Mouse (Mus musculus): ENCODE data around the gene Fmo6.

Fmo6 gene

DNA sequence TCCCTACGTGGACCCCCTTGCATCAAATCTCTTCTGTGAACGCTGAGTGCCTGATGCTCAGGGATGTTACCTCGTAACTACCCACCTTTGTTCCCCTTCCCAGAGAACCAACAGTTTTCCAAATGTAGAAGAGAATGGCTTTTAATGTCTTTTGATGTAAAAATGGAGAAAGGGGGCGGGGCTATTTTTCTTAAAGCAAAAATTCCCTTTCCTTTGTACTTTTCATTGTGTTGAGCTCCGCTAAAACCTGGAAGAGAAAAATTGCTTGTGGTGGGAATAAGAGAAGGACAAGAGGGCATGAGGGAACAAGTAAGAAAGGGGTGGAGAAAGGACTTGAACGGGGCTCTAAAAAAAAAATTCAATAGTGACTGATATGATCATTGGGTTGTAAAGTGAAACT lies at the start of gene Fmo6:
TSS of gene Fmo6 (minus strand) at position 101 of the 400 bp plus-strand sequence.
- no peak for DNase-seq (ENCODE audit: low spot score)

DNA sequence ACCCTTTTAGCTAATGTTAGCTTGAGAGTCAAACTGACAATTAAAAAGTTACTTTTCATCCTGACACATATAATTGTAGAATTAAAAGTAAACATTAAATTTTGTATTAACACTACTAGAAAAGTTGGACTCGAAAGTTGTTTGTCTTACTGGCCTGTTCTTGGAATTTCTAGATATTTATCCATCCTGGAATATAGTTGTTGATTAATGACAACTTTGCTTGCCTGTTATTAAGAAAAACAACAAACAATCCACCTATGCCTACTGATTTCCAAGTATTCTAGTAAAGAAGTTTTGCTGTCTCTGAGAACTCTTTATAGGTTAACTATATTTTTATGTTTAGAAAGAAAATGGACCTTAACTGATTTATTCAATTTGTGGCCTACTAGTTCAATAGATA lies 49.5 kb upstream of the Fmo6 start:
- no peak for DNase-seq (ENCODE audit: low spot score)

DNA sequence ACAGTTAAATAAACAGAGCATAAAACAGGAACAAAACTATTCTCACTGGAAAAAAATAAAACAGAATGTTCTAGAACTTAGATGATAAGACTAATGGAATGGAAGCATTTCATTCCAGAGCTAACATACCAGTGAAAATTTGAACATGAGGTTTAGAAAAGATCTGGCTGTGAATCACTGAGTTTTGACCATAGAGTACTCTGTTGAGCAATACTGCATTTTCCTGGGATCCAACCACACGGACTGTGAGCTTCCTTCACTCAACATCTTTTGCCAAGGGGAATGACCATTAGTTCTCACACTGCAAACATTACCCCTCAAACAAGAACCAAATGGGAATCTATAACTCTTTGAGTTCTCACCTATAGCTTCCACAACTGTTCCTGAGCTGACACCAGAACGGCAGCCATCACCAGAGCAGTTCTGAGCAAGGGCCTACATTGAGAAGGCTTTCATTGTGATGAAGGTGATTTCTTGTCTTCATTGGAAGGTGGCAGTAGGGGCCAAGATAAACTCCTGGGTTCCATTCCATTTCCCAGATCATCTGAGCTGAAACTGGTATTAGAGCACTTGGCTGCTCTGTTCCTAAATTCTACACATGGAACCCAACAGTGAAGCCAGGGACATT lies 48.9 kb upstream of the Fmo6 start:
- DNase-seq (ENCODE audit: low spot score), result no peak

DNA sequence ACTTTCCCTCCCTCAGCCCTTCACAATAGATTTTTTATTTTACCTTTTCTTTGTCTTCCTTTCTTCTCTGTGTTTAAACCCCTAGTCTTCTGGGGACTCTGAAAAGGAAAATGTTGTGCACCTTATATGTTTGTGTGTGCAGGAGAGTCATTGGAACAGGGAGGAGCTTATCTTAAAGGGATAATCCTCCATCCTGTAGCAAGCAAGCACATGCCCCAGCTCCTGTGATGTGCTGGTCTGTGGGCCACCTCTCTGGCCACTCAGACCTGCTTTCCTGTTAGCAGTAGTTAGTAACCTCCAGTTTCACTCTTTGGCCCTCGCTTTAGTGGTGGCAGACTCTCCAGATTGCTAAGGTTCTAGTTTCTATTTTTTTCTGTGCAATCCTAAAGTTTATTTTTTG lies 47.1 kb upstream of the Fmo6 start, which contains the start of gene Fmo3:
TSS of gene Fmo3 (minus strand) at position 101 of the 400 bp plus-strand sequence.
- DNase-seq (ENCODE audit: low spot score), result no peak

DNA sequence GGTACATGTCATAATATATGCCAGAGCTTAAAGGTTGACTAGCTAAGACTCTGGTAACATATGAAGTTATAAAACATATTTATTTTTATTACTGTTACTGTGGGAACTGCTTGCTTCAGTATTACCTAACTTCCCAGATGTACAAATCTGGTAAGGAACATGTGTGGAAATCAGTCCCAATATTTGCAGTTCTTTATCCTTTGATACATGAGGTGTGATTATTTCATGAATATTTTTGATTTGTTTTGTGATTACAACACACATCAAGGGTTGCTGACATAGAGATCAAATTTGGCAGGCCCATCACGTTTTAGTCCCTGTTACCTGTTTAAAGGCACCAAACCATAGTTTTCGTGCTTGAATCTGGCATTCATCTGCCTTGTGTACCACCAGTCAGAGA lies 26.2 kb upstream of the Fmo6 start:
- no peak for DNase-seq (ENCODE audit: low spot score)

DNA sequence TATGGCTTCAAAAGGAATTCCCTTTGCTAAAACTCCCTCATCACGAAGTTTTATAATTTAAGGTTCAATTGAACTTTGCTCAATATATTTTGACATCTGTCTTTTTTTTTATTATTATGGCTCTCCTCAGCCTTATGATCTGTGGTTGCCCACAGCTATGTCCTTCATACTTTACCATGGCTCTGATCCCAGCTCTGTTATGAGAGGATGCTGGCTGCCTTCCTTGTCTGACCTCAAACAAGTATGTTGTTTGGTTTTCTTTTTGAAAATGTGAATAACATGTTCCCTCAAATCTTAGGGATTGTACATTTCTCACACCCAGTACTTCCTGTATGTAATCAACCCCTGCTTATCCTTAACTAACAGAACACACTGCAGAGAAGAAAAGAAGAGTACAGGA lies 20.1 kb upstream of the Fmo6 start:
- DNase-seq (ENCODE audit: low spot score), result no peak

DNA sequence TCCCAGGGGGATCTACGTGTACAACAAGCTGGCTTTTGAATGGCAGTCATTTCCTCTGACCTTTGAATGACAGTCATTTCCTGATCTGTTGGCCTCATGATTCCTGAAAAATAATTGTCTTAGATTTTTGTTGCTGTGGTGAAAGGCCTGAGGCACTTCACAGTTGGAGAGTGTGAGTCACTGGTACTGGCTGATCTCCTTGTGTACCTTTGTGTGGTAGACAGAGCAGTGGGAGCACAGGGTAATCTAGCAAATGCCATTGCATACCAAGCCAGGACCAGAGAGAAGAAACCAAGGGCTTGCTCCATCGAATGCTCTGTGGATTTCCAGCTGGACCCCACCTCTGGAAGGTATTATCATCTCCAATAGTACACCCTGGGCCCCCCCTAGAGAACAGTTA lies 15.8 kb upstream of the Fmo6 start:
- DNase-seq (ENCODE audit: low spot score), result no peak

DNA sequence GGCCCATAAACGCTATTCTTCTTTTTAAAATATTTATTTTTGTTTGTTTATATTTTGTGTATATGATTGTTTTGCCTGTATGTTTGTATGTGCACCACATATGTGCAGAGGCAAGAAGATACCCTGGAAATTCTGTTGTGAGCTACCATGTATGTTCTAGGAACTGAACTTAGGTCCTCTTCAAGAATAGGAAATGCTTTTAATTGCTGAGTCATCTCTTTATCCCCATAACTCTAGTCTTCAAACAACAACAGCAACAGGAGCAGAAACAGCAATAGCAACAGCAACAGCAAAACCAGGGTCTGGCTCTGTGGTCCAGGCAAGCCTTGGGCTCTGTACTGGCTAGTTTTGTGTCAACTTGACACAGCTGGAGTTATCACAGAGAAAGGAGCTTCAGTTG lies 12.4 kb upstream of the Fmo6 start:
- DNase-seq (ENCODE audit: low spot score), result no peak

DNA sequence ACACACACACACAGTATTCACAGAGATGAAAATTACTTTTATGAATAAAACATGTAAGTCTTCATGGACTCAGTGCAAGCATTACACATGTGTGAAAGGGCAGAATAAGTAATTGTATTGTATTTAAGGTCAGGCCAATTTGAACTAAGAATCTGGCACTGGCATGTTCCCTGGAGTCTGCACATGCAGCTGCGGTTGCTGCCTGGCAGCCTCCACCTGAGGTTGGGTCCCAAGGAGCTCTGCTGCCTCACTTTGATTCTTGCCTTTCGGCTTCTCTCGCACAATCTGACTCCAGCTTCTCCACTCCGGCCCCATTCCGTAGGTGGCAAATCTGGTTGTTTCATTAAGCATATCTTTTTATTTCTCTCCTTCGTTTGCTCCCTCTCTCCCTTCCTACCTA lies 10.6 kb upstream of the Fmo6 start:
- no peak for DNase-seq (ENCODE audit: low spot score)

DNA sequence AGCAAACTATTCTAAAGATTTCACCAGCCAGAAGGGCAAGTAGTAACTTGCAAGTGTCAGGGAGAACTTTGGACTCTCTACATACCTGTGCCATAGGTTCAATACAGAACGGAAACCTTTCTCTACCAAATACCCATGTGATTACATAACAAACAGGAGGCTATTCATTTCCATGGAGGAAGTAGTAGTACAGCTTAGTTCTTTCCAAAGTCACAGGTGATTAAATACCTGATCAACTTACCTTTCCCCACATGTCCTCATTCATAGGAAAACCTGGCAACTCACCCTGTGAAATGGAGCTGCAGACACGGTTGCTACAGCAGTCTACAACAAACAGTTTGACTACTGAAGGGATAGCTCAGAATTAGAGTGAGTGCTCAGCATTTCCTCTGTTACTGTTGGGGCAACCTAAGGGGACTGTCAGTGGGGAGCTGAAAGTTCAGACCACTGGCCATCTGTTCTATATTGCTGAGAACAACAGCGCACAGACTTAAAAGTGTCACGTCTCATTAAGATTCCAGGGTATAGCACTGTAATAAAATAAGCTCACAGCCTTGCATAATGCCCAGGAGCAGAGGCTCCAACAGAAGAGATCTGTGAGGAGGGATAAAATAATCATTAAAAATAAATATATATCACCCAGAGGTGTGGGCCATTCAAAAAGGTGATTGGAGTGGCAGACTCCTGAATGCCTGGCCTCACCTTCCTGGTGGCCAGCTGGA lies 9.7 kb upstream of the Fmo6 start:
- no peak for DNase-seq (ENCODE audit: low spot score)

DNA sequence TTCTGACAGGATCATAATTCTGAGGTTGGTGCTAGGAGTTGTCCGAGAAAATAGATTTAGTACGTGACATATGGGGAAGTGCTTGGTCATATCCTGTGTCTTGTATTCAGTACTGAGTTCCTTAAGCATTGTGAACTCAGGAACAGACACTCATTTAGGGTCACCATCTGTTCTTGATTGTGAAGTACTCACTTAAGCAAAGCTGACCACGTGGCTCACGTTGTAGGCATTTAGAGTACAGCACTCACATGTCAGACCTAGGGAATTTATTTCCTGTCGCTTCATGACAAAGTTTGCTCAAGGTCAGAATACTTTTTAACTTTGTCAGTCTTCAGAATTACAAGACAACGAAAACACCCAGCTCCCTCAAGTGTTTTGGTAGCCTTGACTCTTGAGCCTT lies 6.4 kb upstream of the Fmo6 start:
- no peak for DNase-seq (ENCODE audit: low spot score)

DNA sequence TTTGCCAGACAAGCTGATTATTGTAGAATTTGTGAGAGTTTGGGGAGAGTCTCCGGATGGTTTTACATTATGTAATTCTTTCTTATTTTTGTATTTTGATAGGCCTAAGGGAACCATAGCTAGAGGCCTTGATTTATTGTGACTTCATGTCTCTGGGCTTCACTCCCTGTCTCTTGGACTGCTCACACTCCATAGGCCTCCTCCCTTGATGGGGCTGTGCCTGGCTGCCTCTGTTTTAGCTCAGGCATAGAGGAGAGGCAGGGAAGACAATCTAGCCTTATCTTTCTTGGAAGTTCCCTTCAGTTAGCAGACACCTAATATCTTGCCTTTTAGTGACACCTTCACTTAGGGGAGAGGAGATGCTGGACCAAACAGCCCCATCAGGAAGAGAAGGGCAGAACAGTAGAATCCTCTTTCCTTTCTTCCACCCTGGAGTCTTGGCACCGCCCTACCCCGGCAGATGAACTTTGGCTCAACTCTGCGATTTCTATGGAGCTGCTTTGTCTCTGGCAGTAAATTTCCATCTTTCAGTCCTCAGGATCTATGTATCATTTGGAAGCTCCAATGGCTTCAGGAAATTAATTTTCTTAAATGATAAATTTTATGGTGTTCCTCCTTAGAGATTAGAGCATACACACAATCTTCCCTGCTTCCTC lies 1.5 kb upstream of the Fmo6 start:
- DNase-seq (ENCODE audit: low spot score), result no peak

DNA sequence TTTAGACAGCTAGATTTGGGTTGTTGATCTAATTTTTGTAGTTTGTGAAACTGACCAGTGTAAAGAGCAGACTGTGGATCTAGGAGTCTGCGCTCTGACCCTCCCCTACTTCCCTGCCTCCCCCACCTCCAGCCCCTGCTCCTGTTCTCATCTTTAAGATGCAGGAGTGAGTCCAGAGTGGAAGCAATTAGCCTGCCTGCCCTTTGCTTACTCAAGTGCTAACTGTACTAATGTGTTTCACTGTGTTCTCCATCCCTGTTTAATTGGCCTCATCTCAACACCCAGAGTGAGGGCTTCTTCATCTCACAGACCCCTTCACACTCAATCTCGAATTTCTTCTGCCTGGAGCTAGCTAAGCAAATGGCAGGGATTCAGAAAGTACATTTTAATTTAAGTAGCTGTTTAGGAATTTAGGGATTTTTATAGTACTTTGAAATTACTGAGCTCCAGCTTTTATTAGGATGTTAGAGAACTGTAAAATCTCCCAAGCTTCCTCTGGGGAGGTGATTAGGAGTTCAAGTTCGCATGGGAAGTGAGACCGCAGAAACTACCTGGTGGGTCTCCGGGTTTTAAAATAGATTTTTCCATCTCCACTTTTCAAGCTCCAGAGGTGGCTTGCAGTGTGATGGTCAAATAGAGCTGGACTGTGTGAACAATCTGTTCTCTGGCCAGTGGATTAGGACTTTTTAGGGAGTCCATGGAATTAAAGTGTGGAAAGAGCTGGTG lies 818 bp upstream of the Fmo6 start:
- no peak for DNase-seq (ENCODE audit: low spot score)

DNA sequence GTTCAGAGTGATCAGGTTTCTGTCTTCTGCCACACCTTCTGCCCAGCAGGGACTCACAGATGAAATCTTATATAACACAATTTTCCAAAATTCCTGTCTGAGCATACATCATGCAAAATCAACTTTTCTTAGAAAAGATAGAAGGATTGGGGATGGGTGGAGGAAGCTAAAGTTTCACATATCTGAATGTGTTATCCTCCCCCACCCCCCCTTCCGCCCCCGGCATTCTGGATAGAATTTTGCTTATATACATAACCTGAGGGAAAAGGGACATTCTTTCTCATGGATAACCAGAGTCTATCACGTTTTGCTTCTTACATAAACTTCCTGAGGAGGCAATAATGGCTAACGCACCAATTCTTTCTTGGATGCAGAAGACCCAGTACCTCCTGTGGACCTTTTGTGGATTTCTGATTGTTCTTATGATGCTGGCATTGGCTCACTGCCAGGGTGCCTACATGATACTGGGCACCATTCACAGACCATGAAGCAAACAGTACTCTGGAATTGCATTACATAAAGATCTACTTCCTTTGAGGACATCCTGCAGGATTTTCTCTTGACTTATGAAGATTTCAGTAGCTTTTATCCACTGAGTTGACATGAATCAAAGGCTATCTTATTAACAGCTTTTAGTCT lies 2.8 kb downstream of the Fmo6 start:
- DNase-seq (ENCODE audit: low spot score), result no peak

DNA sequence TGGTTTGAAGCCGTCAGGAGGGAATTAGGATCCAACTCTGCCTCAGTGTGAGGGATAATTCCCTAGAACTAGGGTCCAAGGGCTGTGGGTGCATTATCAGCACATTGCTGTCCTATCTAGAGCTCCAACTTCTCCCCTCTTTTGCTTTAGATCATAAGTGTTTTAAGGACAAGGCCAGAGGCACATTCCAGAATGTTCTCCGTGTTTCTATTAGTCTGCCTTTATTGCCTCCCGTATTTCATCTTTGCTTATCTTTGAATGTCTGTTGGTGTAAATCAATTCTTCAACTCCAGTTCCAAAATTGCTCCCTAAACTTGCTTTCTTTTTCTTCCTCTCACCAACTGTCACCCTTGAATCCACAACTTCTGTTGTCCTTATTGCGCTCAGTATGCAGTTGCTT lies 4.9 kb downstream of the Fmo6 start:
- DNase-seq (ENCODE audit: low spot score), result no peak

DNA sequence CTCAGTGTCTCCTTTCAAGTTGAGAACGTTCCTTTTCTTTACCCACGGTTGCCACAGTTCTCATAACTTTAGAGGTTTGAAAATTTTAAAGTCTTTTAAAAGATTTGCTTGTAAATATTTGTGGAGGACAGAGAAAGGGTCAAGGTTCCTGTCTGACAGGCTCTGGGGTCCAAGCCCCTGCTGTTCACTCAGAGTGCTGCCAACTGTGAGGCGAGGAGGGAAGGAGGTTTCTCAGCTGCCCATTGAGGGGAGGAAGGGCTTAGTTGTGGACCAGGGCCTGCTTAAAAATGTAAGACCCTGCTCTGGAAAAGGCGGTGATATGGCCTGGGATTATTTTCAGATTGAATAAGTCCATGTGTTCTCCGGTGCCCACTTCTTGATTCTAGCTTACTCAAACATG lies 5.4 kb downstream of the Fmo6 start:
- DNase-seq (ENCODE audit: low spot score), result no peak

DNA sequence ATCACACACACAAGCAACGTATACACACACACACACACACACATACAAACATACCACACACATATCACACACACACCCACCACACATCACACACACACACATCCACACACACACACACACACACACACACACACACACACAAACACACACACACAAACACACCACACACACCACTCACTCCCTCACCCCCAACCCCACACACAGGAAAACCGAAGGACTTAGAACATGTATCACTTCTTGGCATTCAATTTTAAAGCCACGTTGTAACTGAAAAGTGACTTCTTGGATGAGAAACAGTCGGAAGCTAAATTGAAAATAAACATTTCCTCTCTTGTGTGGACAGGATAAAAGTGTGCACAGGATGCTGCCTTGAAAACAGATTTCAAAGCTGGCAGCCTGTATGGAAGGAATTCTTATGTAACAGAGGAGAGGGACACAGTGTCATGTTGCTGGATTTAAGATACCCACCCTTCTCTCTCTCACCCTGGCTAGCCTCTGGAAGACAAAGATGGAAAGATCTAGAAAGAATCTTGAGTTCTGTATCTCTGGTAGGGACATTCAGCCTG lies 5.9 kb downstream of the Fmo6 start:
- DNase-seq (ENCODE audit: low spot score), result no peak

DNA sequence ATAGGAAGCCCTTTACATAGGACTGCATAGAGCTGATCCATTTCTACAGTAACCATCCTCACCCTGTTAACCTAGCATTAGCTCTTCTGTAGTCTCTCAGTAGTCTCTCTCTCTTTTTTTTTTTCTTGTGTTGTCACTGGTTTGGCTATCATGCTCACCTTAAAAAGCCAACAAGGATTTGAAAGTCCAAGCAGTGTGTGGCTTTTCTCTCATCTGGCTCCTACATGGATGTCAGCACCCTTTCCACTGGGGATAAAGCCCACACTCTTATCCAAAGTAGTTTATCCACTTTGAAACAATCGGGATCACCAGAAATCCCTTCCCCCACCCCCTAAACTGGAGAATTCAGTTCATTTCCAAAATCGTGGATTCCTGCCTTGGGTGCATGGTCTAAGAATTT lies 6.7 kb downstream of the Fmo6 start:
- DNase-seq (ENCODE audit: low spot score), result no peak

DNA sequence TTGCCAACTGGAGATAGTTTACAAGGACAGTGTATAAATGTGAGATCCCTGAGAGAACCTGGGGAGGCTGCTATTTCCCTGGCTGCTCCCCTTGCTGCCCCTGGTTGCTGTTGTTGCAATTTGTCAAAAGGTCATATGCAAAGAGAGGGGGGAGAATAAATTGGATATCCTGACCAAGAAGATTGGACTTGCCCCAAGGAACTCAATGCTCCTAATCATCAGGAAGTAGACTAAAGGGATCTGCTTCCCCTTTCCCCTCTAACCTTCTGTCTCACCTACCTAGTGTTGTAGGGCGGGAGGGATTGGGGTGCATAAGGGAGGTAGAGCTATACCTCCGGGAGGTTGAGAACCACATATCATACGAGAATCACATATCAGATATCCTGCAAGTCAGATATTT lies 8.2 kb downstream of the Fmo6 start:
- no peak for DNase-seq (ENCODE audit: low spot score)

DNA sequence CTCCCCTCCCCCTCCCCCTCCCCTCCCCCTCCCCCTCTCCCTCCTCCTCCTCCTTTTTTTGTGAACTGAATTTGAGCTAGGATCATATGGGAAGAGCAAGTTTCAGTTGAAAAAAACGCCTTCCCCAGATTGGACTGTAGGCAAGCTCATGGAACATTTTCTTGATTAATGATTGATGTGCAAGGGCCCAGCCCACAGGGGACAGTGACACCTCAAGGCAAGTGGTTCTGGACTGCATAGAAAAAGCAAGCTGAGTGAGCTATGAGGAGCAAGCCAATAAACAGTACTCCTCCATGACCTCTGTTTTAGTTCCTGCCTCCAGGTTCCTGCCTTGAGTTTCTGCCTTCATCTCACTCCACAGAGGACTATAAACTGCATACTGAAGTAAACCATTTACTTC lies 12.2 kb downstream of the Fmo6 start:
- no peak for DNase-seq (ENCODE audit: low spot score)

DNA sequence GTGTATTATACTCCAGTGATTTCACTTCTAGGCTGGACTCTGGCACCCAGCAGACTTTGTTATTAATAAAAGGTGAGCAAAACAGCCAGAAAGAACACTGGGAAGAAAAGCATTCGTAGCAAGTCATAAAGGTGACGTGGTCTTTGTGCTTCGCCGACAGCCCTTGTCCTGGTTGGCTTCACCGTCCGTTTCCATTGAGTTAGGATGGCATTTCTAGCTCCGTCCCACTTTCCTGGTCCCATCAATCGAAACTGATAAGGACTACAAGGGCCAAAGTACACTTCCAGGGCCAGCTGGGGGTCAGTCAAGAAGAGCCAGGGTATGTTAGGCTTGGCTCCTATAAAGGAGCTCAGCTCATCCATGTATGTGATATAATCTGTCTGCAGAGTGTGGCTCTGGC lies 20.7 kb downstream of the Fmo6 start:
- DNase-seq (ENCODE audit: low spot score), result no peak

DNA sequence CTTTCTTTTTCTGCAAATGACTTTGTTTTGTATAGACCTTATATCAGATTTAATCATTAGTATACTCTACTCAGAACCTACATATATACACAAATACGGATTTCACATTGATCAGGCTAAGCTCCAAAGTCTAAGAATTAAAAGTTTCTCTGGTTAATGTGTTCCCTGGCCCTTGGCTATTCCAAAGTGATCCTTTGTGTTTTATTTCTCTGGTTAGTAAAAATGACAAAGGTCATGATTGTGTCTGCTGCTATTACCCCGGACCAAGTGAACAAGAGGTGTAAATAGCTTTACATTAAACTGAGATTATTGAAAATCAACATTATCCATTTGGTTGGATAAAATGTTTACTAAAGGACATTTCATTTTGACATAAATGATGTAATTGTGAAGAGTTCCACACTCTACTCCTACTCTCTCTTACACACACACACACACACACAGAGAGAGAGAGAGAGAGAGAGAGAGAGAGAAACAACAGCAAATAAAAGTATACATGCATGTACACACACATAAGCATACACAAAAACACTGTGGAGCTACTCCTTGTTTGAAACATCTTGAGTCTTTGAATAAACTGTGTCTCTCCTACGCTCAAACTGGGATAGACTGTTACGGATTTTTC lies 22.3 kb downstream of the Fmo6 start:
- no peak for DNase-seq (ENCODE audit: low spot score)

Measured in ovary, postnatal 14 days (tissue).